Mouse (Mus musculus): ENCODE results near the gene Plpp1. TPM values are rescaled to one million over a fixed set of nuclear protein-coding genes. Genes with fewer than 3 reads are reported as not detected.

Plpp1 gene
- polyA plus RNA-seq, 2 experiments = 16.5 to 32.7 TPM

GRCm38 (mm10) chr13:112772861-112773260 lies 27.7 kb upstream of the Plpp1 start:
- TF ChIP-seq EP300 (IDR thresholded peaks at IDR 0.05; ENCODE audit: low read depth) = no peak
- TF ChIP-seq CTCF (IDR thresholded peaks at IDR 0.05; ENCODE audit: low read depth) = no peak
- ATAC-seq (ENCODE audit: insufficient read depth) (no peak), DNase-seq (ENCODE audit: low read depth in 3 of 3, low spot score in 3 of 3) (no peak)
- Histone ChIP-seq H3K27ac (no peak overlapping the region), H3K27me3 (ENCODE audit: control insufficient read depth, insufficient read depth, low read length) (no peaks in the 10 kb centered on the region; the same call in 1 of the 2 replicates), H3K4me2 (ENCODE audit: low read depth) (no peak overlapping the region), H3K4me1 (replicated peaks; ENCODE audit: control insufficient read depth in 2 of 2, insufficient read depth in 2 of 2, low read length in 1 of 2) (no peaks in the 10 kb centered on the region; a peak in 1 of 4 replicates), H3K9me3 (ENCODE audit: control insufficient read depth, low read length) (no peaks in the 10 kb centered on the region), H3K4me3 (ENCODE audit: insufficient read depth in 1 of 2, low read depth in 2 of 2, low read length in 2 of 2) (no peak overlapping the region), H3K36me3 (replicated peaks; ENCODE audit: control insufficient read depth, insufficient read depth, low read depth) (no peaks in the 10 kb centered on the region), H3K9ac (replicated peaks) (no peak overlapping the region)
- WGBS (ENCODE audit: insufficient replicate concordance) = 64% methylated on average over 14 of the region's 14 CpGs

- 78% methylated on average over 3 of the region's 3 CpGs for WGBS (ENCODE audit: insufficient replicate concordance)
- no peak for TF ChIP-seq EP300 (IDR thresholded peaks at IDR 0.05; ENCODE audit: low read depth)
- TF ChIP-seq CTCF (IDR thresholded peaks at IDR 0.05; ENCODE audit: low read depth) = no peak
- ATAC-seq (ENCODE audit: insufficient read depth) = no peak
Measured at GRCm38 (mm10) chr13:112773991-112774675, 26.5 kb upstream of the Plpp1 start.

GRCm38 (mm10) chr13:112775856-112776255 lies 24.7 kb upstream of the Plpp1 start:
- no peak for DNase-seq (ENCODE audit: low read depth in 3 of 3, low spot score in 3 of 3)

More at GRCm38 (mm10) chr13:112773991-112774675, 26.5 kb upstream of the Plpp1 start:
- no peak for DNase-seq (ENCODE audit: low read depth in 3 of 3, low spot score in 3 of 3)
- H3K9me3 ChIP-seq (ENCODE audit: control insufficient read depth, low read length) = no peaks in the 10 kb centered on the region
- no peaks in the 10 kb centered on the region; the same call in 1 of the 2 replicates for H3K27me3 ChIP-seq (ENCODE audit: control insufficient read depth, insufficient read depth, low read length)
- H3K27ac ChIP-seq = no peak overlapping the region
- H3K4me2 ChIP-seq (ENCODE audit: low read depth) = no peak overlapping the region
- no peak overlapping the region for H3K9ac ChIP-seq (replicated peaks)
- H3K4me3 ChIP-seq (ENCODE audit: insufficient read depth in 1 of 2, low read depth in 2 of 2, low read length in 2 of 2) = no peak overlapping the region
- H3K36me3 ChIP-seq (replicated peaks; ENCODE audit: control insufficient read depth, insufficient read depth, low read depth) = no peaks in the 10 kb centered on the region
- H3K4me1 ChIP-seq (replicated peaks; ENCODE audit: control insufficient read depth in 2 of 2, insufficient read depth in 2 of 2, low read length in 1 of 2) = no peaks in the 10 kb centered on the region; a peak in 1 of 4 replicates

GRCm38 (mm10) chr13:112778407-112778806 lies 22.2 kb upstream of the Plpp1 start:
- H3K4me3 ChIP-seq (ENCODE audit: insufficient read depth in 1 of 2, low read depth in 2 of 2, low read length in 2 of 2) = no peak overlapping the region
- H3K27me3 ChIP-seq (ENCODE audit: control insufficient read depth, insufficient read depth, low read length) = no peaks in the 10 kb centered on the region; the same call in 1 of the 2 replicates
- H3K9me3 ChIP-seq (ENCODE audit: control insufficient read depth, low read length) = no peaks in the 10 kb centered on the region
- 74% methylated on average over 5 of the region's 5 CpGs for WGBS (ENCODE audit: insufficient replicate concordance)
- H3K4me2 ChIP-seq (ENCODE audit: low read depth) = no peak overlapping the region
- H3K9ac ChIP-seq (replicated peaks) = no peak overlapping the region
- ATAC-seq (ENCODE audit: insufficient read depth) (no peak), DNase-seq (ENCODE audit: low read depth in 3 of 3, low spot score in 3 of 3) (no peak)
- no peaks in the 10 kb centered on the region for H3K36me3 ChIP-seq (replicated peaks; ENCODE audit: control insufficient read depth, insufficient read depth, low read depth)
- H3K27ac ChIP-seq = no peak overlapping the region
- no peaks in the 10 kb centered on the region for H3K4me1 ChIP-seq (replicated peaks; ENCODE audit: control insufficient read depth in 2 of 2, insufficient read depth in 2 of 2, low read length in 1 of 2)
- TF ChIP-seq EP300 (IDR thresholded peaks at IDR 0.05; ENCODE audit: low read depth) (no peak), CTCF (IDR thresholded peaks at IDR 0.05; ENCODE audit: low read depth) (no peak)

More at GRCm38 (mm10) chr13:112775856-112776255, 24.7 kb upstream of the Plpp1 start:
- Histone ChIP-seq H3K27me3 (ENCODE audit: control insufficient read depth, insufficient read depth, low read length) (no peaks in the 10 kb centered on the region; the same call in 1 of the 2 replicates), H3K4me3 (ENCODE audit: insufficient read depth in 1 of 2, low read depth in 2 of 2, low read length in 2 of 2) (no peak overlapping the region), H3K4me1 (replicated peaks; ENCODE audit: control insufficient read depth in 2 of 2, insufficient read depth in 2 of 2, low read length in 1 of 2) (no peaks in the 10 kb centered on the region; a peak in 1 of 4 replicates), H3K4me2 (ENCODE audit: low read depth) (no peak overlapping the region), H3K36me3 (replicated peaks; ENCODE audit: control insufficient read depth, insufficient read depth, low read depth) (no peaks in the 10 kb centered on the region), H3K9ac (replicated peaks) (no peak overlapping the region), H3K27ac (no peak overlapping the region), H3K9me3 (ENCODE audit: control insufficient read depth, low read length) (no peaks in the 10 kb centered on the region)
- TF ChIP-seq EP300 (IDR thresholded peaks at IDR 0.05; ENCODE audit: low read depth) (no peak), CTCF (IDR thresholded peaks at IDR 0.05; ENCODE audit: low read depth) (no peak)
- 81% methylated on average over 10 of the region's 10 CpGs for WGBS (ENCODE audit: insufficient replicate concordance)
- ATAC-seq (ENCODE audit: insufficient read depth) = no peak

GRCm38 (mm10) chr13:112785305-112785704 lies 15.3 kb upstream of the Plpp1 start:
- H3K4me1 ChIP-seq (replicated peaks; ENCODE audit: control insufficient read depth in 2 of 2, insufficient read depth in 2 of 2, low read length in 1 of 2) = no peaks in the 10 kb centered on the region
- TF ChIP-seq CTCF (IDR thresholded peaks at IDR 0.05; ENCODE audit: low read depth) = no peak
- TF ChIP-seq EP300 (IDR thresholded peaks at IDR 0.05; ENCODE audit: low read depth) = no peak
- no peak overlapping the region for H3K9ac ChIP-seq (replicated peaks)
- H3K4me2 ChIP-seq (ENCODE audit: low read depth) = no peak overlapping the region
- 69% methylated on average over 7 of the region's 7 CpGs for WGBS (ENCODE audit: insufficient replicate concordance)
- no peak overlapping the region for H3K27ac ChIP-seq
- no peaks in the 10 kb centered on the region for H3K36me3 ChIP-seq (replicated peaks; ENCODE audit: control insufficient read depth, insufficient read depth, low read depth)
- ATAC-seq (ENCODE audit: insufficient read depth) (no peak), DNase-seq (ENCODE audit: low read depth in 3 of 3, low spot score in 3 of 3) (no peak)
- no peaks in the 10 kb centered on the region for H3K9me3 ChIP-seq (ENCODE audit: control insufficient read depth, low read length)
- H3K4me3 ChIP-seq (ENCODE audit: insufficient read depth in 1 of 2, low read depth in 2 of 2, low read length in 2 of 2) = no peak overlapping the region
- no peaks in the 10 kb centered on the region for H3K27me3 ChIP-seq (ENCODE audit: control insufficient read depth, insufficient read depth, low read length)
